Mouse (Mus musculus) kidney, postnatal 0 days (tissue): ENCODE data around the gene B3galt4. TPM values are rescaled to one million over a fixed set of nuclear protein-coding genes. Genes with fewer than 3 reads are reported as not detected.

Experiments
- ATAC-seq: fragments of 200-750 bp; cut with Nextera tagmentation; replicated peaks from 2 replicates; pipeline ENCODE4 v1.8.0; 2017; ENCODE audit warnings: low read depth, moderate number of reproducible peaks, moderate TSS enrichment, moderate library complexity; ENCODE audit not compliant: low FRiP score
- DNase-seq: peaks from one replicate; pipeline ENCODE4 v3.0.0-alpha.2; 2016; ENCODE audit warnings: low spot score
- H3K27ac ChIP-seq: fragments of 300-500 bp; sonication (generic); 2 replicates; pipeline ENCODE4 v1.5.1; 2014; ENCODE audit warnings: mild to moderate bottlenecking
- H3K27me3 ChIP-seq: fragments of 300-500 bp; sonication (generic); 2 replicates; pipeline ENCODE4 v1.6.1; 2014; ENCODE audit warnings: low read length, mixed read lengths; ENCODE audit not compliant: insufficient read depth
- H3K36me3 ChIP-seq: fragments of 300-500 bp; sonication (generic); 2 replicates; pipeline ENCODE4 v1.6.1; 2014; ENCODE audit warnings: low read length, mixed read lengths; ENCODE audit not compliant: insufficient read depth
- H3K4me1 ChIP-seq: fragments of 300-500 bp; sonication (generic); replicated peaks from 2 replicates; pipeline ENCODE4 v1.6.1; 2014; ENCODE audit warnings: antibody characterized with exemption, low read length, mixed read lengths; ENCODE audit not compliant: insufficient read depth
- H3K4me2 ChIP-seq: fragments of 300-500 bp; sonication (generic); 2 replicates; pipeline ENCODE4 v1.6.1; 2014; ENCODE audit warnings: mild to moderate bottlenecking, low read length, moderate library complexity, mixed read lengths
- H3K4me3 ChIP-seq: fragments of 300-500 bp; sonication (generic); replicated peaks from 2 replicates; pipeline ENCODE4 v1.5.1; 2014; ENCODE audit warnings: low read depth, low read length
- H3K9ac ChIP-seq: fragments of 300-500 bp; sonication (generic); 2 replicates; pipeline ENCODE4 v1.6.1; 2014; ENCODE audit warnings: low read depth, low read length
- H3K9me3 ChIP-seq: fragments of 300-500 bp; sonication (generic); replicated peaks from 2 replicates; pipeline ENCODE4 v1.6.1; 2016; ENCODE audit warnings: low read length, inconsistent platforms, mixed read lengths
- CTCF ChIP-seq: IDR thresholded peaks from 2 replicates; pipeline ENCODE4 v1.5.1; 2016; ENCODE audit warnings: antibody characterized with exemption, low read depth, mild to moderate bottlenecking, moderate library complexity
- WGBS: fragments of 180-500 bp; shearing (Covaris S2); extraction: QIAGEN DNeasy Blood & Tissue Kit; methylation state at CpG from one replicate; pipeline ENCODE4 v1.1.7; 2014; 5-methylcytosine and 5-hydroxymethylcytosine counted together
- polyA plus RNA-seq: library from polyadenylated mRNA; unstranded; fragments of >200 nt; fragmentation: Nextera tagmentation; extraction: Ambion mirVana; gene quantifications from 2 replicates; pipeline ENCODE4 v1.2.1, GENCODE M21; 2015

Gene B3galt4
- polyA plus RNA-seq, 1 experiment from 2014 or later: 6.7 TPM

GRCm38 (mm10) chr17:33979512-33980050, 28.3 kb upstream of the B3galt4 start:
- ATAC-seq (no peak), DNase-seq (no peak)
- Histone ChIP-seq H3K4me3 (no peak overlapping the region), H3K4me1 (peaks cover 10% of the 10 kb centered on the region; the same call in 1 of the 2 replicates), H3K9ac (no peak overlapping the region), H3K36me3 (no peaks in the 10 kb centered on the region), H3K27me3 (peaks cover 6% of the 10 kb centered on the region; the same call in 1 of the 2 replicates), H3K9me3 (no peaks in the 10 kb centered on the region), H3K4me2 (no peak overlapping the region), H3K27ac (no peak overlapping the region)
- WGBS: 62% methylated on average over 6 of the region's 6 CpGs
- no peak for TF ChIP-seq CTCF

- WGBS: 2% methylated on average over 15 of the region's 17 CpGs
- Histone ChIP-seq H3K4me1 (peaks cover 10% of the 10 kb centered on the region; the same call in 1 of the 2 replicates), H3K9me3 (no peaks in the 10 kb centered on the region), H3K27me3 (peaks cover 6% of the 10 kb centered on the region; the same call in 1 of the 2 replicates), H3K9ac (peak overlapping the region; percentile 50), H3K27ac (no peak overlapping the region), H3K4me3 (peak overlapping the region; percentile 38), H3K36me3 (no peaks in the 10 kb centered on the region), H3K4me2 (peak overlapping the region; percentile 75)
- 0 out of 2 replicates have a peak, but pooled peaks have one; percentile 1 for TF ChIP-seq CTCF
- peak; percentile 56 for DNase-seq
- ATAC-seq: peak; percentile 87
These were observed 27.3 kb upstream of the B3galt4 start for GRCm38 (mm10) chr17:33978631-33979031.

GRCm38 (mm10) chr17:33977861-33978557, 26.7 kb upstream of the B3galt4 start:
- Histone ChIP-seq H3K9ac (peak overlapping the region; percentile 50), H3K4me3 (peak overlapping the region; percentile 38), H3K4me1 (peaks cover 10% of the 10 kb centered on the region; the same call in 1 of the 2 replicates), H3K4me2 (peak overlapping the region; percentile 75), H3K9me3 (no peaks in the 10 kb centered on the region), H3K27me3 (peaks cover 6% of the 10 kb centered on the region; the same call in 1 of the 2 replicates), H3K27ac (no peak overlapping the region), H3K36me3 (no peaks in the 10 kb centered on the region)
- no peak for TF ChIP-seq CTCF
- no peak for ATAC-seq
- WGBS: 1% methylated on average over 57 of the region's 57 CpGs
- DNase-seq: no peak

GRCm38 (mm10) chr17:33973572-33973971, 22.3 kb upstream of the B3galt4 start:
- Histone ChIP-seq H3K27ac (no peak overlapping the region), H3K9me3 (no peaks in the 10 kb centered on the region), H3K36me3 (no peaks in the 10 kb centered on the region), H3K4me3 (no peak overlapping the region), H3K4me2 (no peak overlapping the region), H3K4me1 (peaks cover 3% of the 10 kb centered on the region; the same call in 1 of the 2 replicates), H3K27me3 (0 out of 2 replicates have a peak, but pooled peaks cover 6% of the 10 kb centered on the region), H3K9ac (no peak overlapping the region)
- TF ChIP-seq CTCF: no peak
- no peak for ATAC-seq
- 59% methylated on average over 3 of the region's 3 CpGs for WGBS
- DNase-seq: no peak

GRCm38 (mm10) chr17:33972691-33973090, 21.4 kb upstream of the B3galt4 start:
- H3K4me3 ChIP-seq: no peak overlapping the region
- 0% methylated on average over 1 of the region's 1 CpGs for WGBS

GRCm38 (mm10) chr17:33969394-33969793, 18.1 kb upstream of the B3galt4 start:
- no peaks in the 10 kb centered on the region for H3K9me3 ChIP-seq
- DNase-seq (no peak), ATAC-seq (no peak)
- H3K4me3 ChIP-seq: no peak overlapping the region
- no peak overlapping the region for H3K27ac ChIP-seq
- peaks cover 9% of the 10 kb centered on the region; the same call in 1 of the 2 replicates for H3K36me3 ChIP-seq
- TF ChIP-seq CTCF: peak; percentile 39; the same call in 1 of the 2 replicates
- H3K27me3 ChIP-seq: no peaks in the 10 kb centered on the region
- H3K4me1 ChIP-seq: no peaks in the 10 kb centered on the region
- H3K4me2 ChIP-seq: no peak overlapping the region
- no peak overlapping the region for H3K9ac ChIP-seq
- 82% methylated on average over 4 of the region's 4 CpGs for WGBS

More at GRCm38 (mm10) chr17:33972691-33973090, 21.4 kb upstream of the B3galt4 start:
- H3K36me3 ChIP-seq: no peaks in the 10 kb centered on the region
- DNase-seq (peak; percentile 80), ATAC-seq (no peak)
- no peak overlapping the region for H3K4me2 ChIP-seq
- H3K9me3 ChIP-seq: no peaks in the 10 kb centered on the region
- H3K27me3 ChIP-seq: 0 out of 2 replicates have a peak, but pooled peaks cover 2% of the 10 kb centered on the region
- TF ChIP-seq CTCF: no peak
- no peak overlapping the region for H3K9ac ChIP-seq
- H3K4me1 ChIP-seq: no peaks in the 10 kb centered on the region
- H3K27ac ChIP-seq: no peak overlapping the region
